Mouse (Mus musculus) Patski (cell line): ENCODE data around the gene Gm28729. TPM values are rescaled to one million over a fixed set of nuclear protein-coding genes. Genes with fewer than 3 reads are reported as not detected.

Source experiments
- ATAC-seq: fragments of 100-300 bp; one replicate; pipeline ENCODE4 v1.8.0; 2021
- CTCF ChIA-PET: fragments of 350-600 bp; sonication (Branson Sonifier 250); formaldehyde crosslinking; loops from one replicate; lab custom pipeline; 2022; ENCODE audit warnings: inconsistent platforms; lab: Charles Lee
- POLR2A ChIA-PET: fragments of 350-600 bp; sonication (Branson Sonifier 250); formaldehyde crosslinking; loops from one replicate; lab custom pipeline; 2022; ENCODE audit warnings: antibody characterized with exemption, inconsistent platforms; lab: Charles Lee
- DNase-seq: peaks from one replicate; pipeline ENCODE4 v3.0.0-alpha.2; 2011; ENCODE audit warnings: low read depth, low spot score
- H3K27me3 ChIP-seq: fragments of 371-371 bp; one replicate; pipeline ENCODE4 v1.5.1; 2021
- CTCF ChIP-seq: fragments of 100-300 bp; IDR thresholded peaks from one replicate; pipeline ENCODE4 v1.5.1; 2021
- in situ Hi-C: fragments of 300-500 bp; cut with MboI; formaldehyde crosslinking; loops from 3 replicates; pipeline ENCODE4 v1.11.1; 2018; ENCODE audit warnings: low pct_unique_long_range_greater_than_20kb, mixed read lengths
- polyA plus RNA-seq: library from polyadenylated mRNA; unstranded; gene quantifications from one replicate; pipeline ENCODE4 v1.2.3, GENCODE M21; 2021

Gene Gm28729
- polyA plus RNA-seq: not detected

DNA sequence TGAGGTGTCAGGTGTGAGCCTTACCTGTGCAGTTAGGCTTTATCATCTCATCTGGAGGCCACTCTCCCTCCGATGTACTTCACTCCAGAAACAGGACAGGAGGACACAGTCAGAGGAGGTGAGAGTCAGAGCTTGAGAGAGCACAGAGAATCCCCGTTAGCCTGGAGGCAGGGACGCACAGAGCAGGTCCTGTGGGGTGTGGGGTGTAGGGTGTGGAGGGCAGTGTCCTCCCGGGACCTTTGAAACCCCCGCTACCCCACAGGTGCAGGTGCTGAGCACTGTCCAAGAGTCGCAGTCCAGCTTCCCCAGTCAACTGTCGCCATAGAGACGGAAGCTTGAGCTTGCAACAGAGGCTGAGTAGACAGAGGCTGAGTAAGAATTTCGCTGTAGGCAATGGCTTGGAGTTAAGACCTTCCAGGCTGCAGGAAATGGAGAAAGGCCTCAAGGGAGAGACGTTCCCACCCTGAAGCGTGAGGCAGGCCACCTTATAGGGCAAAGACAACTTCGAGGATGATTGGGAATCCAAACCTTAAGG, at the start of gene Gm28729:
Gene Gm28729 (minus strand): TSS at position 293 of the 535 bp plus-strand sequence.
- in situ Hi-C loops: no loop called here
- DNase-seq (no peak), ATAC-seq (no peak)
- CTCF ChIA-PET: interaction anchor here (1.0 to 1.6 kb wide), 3 partner anchors 11 to 22 kb away, joined by 3 read pairs; no protein-coding TSS in a partner anchor
- no peaks in the 10 kb centered on the region for H3K27me3 ChIP-seq
- POLR2A ChIA-PET: interaction anchor here (0.5 kb wide), 1 partner anchor 91 kb away, joined by 3 read pairs; no protein-coding TSS in a partner anchor
- TF ChIP-seq CTCF: no peak

DNA sequence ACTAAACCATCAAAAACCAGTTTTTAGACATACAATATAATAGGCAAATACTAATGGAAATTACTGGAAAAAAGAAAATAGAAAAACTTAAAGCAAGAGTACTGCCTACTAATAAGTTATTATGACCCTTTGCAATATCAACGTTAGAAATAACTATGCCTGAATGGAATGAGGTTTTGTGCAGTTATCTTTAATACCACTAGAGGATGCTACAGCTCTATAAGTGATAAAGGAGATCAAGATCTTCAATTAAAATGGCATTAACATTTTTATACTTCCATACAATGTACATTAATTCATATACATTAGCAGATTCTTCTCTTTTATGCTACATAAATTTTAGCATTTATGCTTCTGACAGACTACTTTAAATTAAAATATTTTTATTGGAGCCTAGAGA, 48.2 kb upstream of the Gm28729 start:
- peak; percentile 70 for TF ChIP-seq CTCF
- POLR2A ChIA-PET: no interaction called here
- ATAC-seq: no peak
- CTCF ChIA-PET: interaction anchor here (1.0 to 3.2 kb wide), 3 partner anchors 80 to 224 kb away, joined by 4 to 16 read pairs (median 5); no protein-coding TSS in a partner anchor
- in situ Hi-C loops: no loop called here
- no peaks in the 10 kb centered on the region for H3K27me3 ChIP-seq
- DNase-seq: no peak

DNA sequence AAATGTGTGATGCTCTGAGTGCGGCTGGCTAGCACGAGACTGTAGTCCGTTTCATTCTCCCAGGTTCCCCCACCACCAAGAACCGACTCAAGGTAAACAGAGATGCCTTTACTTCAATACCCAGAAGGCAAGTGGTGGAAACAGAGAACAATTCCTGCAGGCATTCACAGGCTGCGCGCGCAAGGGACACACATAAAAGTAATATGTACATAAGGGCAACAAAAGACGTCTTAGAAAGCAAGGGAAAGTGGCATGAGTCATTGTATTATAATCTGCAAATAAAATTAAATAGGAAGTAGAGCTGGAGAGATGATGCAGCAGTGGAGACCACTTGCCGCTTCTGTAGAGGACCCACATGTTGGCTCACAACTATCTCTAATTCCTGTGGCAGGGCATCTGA, 47.7 kb upstream of the Gm28729 start:
- in situ Hi-C loops: no loop called here
- CTCF ChIA-PET: interaction anchor here (1.2 to 3.2 kb wide), 4 partner anchors 19 to 96 kb away, joined by 3 to 16 read pairs (median 9); no protein-coding TSS in a partner anchor
- POLR2A ChIA-PET: no interaction called here
- TF ChIP-seq CTCF: no peak
- no peak for DNase-seq
- H3K27me3 ChIP-seq: no peaks in the 10 kb centered on the region
- ATAC-seq: no peak

DNA sequence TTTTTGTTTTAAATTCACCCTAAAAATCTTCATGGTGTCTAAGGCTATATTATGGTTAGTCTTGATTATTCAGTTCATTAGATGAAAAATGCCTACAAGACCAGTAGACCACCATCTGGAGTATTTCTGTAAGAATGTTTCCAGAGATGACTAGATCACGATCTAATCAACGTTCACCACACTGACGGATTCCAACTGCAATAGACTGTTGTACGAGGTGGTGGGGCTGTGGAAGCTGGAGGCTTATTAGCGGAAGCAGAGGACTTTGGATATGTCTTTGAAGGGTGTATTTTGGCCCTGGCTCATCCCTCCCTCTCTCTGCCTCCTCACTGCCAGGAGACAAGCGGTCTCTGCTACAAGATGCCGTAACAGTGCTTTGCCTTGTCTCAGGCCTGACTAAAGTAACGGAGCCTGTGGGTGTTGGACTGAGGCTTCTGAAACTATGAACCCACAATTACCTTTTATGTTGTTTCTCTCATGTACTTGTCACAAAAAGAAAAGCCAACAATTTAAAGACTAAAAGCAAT, 41.5 kb upstream of the Gm28729 start:
- no peaks in the 10 kb centered on the region for H3K27me3 ChIP-seq
- ChIA-PET POLR2A (no interaction called here), CTCF (interaction anchor here (1.1 to 1.6 kb wide), 2 partner anchors 102 to 257 kb away, joined by 3 to 9 read pairs; no protein-coding TSS in a partner anchor)
- ATAC-seq (no peak), DNase-seq (no peak)
- no peak for TF ChIP-seq CTCF
- in situ Hi-C loops: no loop called here

DNA sequence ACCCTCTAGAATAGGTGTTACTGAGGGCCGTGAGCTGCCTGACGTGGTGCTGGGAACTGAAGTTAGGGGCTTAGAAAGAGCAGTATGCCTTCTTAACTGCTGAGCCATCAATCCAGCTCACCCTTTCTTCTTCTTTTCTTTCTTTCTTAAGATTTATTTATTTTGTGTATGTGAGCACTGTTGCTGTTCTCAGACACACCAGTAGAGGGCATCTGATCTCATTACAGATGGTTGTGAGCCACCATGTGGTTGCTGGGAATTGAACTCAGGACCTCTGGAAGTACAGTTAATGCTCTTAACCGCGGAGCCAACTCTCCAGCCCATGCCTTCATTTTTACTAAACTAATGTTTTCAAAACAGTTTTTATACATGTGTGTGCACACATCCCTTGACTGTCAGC, 38.4 kb upstream of the Gm28729 start:
- H3K27me3 ChIP-seq: no peaks in the 10 kb centered on the region
- peak; percentile 42 for TF ChIP-seq CTCF
- ChIA-PET CTCF (interaction anchor here (0.8 to 1.4 kb wide), 2 partner anchors 18 to 106 kb away, joined by 3 to 4 read pairs; no protein-coding TSS in a partner anchor), POLR2A (no interaction called here)
- DNase-seq (no peak), ATAC-seq (no peak)
- in situ Hi-C loops: no loop called here

DNA sequence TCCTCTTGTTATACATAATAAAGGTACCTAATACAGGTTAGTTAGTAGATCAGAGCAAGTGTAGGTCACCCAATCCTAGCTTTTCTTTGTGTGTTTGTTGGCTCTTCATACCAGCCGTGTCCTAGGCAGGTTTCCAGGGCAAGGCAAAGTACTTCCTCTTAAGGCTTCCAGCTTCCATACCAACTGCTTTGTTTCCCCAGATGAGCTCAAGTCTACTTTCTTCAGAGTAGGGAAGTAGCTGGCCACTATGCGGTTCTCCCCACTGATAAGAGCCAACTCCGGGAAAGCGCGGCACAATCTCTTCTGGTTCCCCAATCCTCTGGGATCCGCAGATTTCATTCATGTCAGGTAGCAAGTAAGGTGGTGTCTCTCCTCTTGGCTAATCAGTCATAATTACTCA, 34.1 kb upstream of the Gm28729 start:
- POLR2A ChIA-PET: no interaction called here
- in situ Hi-C loops: loop anchor here (10.0 kb wide), 1 partner anchor 274 kb away; no protein-coding TSS in a partner anchor
- no peaks in the 10 kb centered on the region for H3K27me3 ChIP-seq
- TF ChIP-seq CTCF: no peak
- DNase-seq (no peak), ATAC-seq (no peak)
- CTCF ChIA-PET: interaction anchor here (1.1 kb wide), 1 partner anchor 109 kb away, joined by 3 read pairs; no protein-coding TSS in a partner anchor

DNA sequence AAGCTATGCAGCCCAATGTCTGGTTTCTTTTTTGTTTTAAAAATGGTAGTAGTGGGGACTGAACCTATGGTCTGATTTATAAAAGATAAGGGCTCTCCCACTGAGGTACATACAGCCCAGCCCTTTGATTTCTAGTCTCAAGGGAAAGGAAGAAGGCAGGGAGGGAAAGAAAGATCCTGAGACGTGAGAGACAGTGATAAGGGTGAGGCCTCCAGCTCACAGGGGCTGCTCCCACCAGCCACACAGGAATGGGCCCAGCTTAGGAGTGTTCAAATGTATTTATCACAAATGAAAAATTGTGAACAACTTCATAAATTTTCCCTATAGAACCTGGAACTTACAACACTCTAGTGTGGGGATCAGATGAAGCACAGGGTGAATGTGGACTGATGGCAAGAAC, 33.5 kb upstream of the Gm28729 start:
- in situ Hi-C loops: loop anchor here (10.0 kb wide), 1 partner anchor 274 kb away; no protein-coding TSS in a partner anchor
- no peaks in the 10 kb centered on the region for H3K27me3 ChIP-seq
- POLR2A ChIA-PET: no interaction called here
- ATAC-seq (no peak), DNase-seq (no peak)
- no peak for TF ChIP-seq CTCF
- CTCF ChIA-PET: no interaction called here

DNA sequence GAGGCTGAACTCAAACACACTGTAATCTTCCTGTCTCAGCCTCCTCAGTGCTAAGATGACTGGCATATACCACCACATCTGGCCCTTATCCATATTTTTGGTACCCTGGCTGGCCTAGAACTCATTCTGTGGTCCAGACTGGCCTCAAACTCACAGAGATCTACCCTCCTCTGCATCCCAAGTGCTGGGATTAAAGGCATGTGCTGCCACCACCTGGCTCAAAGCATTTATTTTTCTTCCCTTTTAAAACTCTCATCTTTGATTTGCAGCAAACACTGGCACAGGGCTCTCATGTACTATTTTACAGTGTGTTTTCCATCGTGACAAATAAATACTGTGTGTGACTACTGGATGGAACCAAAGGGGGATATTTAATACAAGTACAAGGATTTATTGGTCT, 29.0 kb upstream of the Gm28729 start:
- POLR2A ChIA-PET: no interaction called here
- in situ Hi-C loops: loop anchor here (10.0 kb wide), 1 partner anchor 269 kb away; no protein-coding TSS in a partner anchor
- peak; percentile 57 for TF ChIP-seq CTCF
- CTCF ChIA-PET: interaction anchor here (0.8 to 1.0 kb wide), 3 partner anchors 10 to 204 kb away, joined by 3 to 5 read pairs (median 3); no protein-coding TSS in a partner anchor
- no peaks in the 10 kb centered on the region for H3K27me3 ChIP-seq
- DNase-seq (no peak), ATAC-seq (no peak)

DNA sequence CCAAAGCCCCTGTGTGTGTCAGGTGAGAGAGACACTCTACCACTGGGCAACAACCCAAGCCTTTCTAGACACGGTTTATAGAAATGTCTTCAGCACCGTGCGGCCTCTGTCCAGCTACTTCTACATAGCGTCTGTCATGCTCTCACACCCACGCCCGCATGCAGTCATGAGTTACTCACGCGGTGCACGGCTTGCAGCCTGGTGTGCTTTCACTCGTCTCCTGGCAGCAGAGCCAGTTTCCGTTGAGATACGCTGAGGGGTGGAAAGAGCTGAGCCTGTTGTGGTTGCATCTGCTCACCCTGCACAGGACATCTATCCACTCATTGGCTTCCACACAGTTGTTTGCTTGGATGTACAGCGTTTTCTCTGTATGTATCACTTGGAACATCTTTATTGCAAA, 20.3 kb upstream of the Gm28729 start:
- ATAC-seq (no peak), DNase-seq (no peak)
- no peaks in the 10 kb centered on the region for H3K27me3 ChIP-seq
- in situ Hi-C loops: no loop called here
- no peak for TF ChIP-seq CTCF
- ChIA-PET CTCF (no interaction called here), POLR2A (no interaction called here)

DNA sequence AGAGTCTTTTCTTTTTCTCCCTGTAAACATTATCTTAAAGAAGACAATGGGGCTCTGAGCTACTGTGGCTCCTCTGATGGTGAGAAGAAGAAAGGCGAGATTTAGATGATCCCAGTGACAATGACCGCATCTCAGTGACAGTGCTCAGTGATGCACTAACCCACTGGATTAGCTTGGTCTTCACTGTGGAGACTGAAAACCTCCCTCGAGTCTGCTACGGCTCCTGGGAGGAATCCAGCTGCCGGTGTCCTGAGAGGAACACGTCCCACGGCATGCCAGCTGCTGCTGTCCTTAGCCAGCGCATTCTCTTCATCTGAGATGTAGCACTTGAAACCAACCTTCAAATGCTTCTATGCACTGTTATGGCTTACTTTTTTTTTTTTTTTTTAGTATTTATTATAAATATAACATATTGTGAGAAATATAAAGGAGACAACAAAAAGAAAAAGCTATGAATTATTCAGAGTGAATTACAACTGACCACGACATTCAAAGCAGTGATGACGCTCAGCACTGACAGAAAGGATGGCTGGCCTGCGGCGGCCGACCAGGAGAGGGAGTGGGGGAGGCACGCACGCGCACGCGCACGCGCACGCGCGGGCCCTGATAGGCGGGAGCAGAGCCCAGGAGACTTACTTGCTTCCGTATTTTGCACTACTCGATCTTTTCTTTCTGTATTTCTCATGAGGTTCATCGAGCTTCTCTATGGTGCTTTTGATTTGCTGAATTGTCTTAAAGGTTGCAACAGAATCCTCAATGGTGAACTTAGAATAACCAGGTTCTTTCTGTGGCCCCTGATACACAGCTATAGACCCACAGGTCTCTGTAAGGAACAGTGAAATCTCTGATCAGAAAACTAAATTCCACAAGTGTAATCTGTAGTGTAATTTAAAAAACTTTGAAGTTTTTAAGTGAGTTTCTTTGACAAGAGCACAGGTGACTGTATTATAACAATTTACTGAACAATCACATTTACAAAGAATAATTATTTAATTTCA, 18.9 kb upstream of the Gm28729 start:
- H3K27me3 ChIP-seq: no peaks in the 10 kb centered on the region
- ATAC-seq (no peak), DNase-seq (no peak)
- ChIA-PET POLR2A (interaction anchor here (0.8 kb wide), 1 partner anchor 211 kb away, joined by 4 read pairs; no protein-coding TSS in a partner anchor), CTCF (interaction anchor here (1.0 to 1.1 kb wide), 2 partner anchors 10 to 11 kb away, joined by 3 to 5 read pairs; no protein-coding TSS in a partner anchor)
- in situ Hi-C loops: no loop called here
- TF ChIP-seq CTCF: no peak
